Mouse (Mus musculus): ENCODE measurements around the gene Hc. TPM values are rescaled to one million over a fixed set of nuclear protein-coding genes. Genes with fewer than 3 reads are reported as not detected.

Gene Hc
- polyA plus RNA-seq, 1 experiment: not detected

- Histone ChIP-seq H3K4me3 (ENCODE audit: insufficient read depth, low read length) (no peak overlapping the region), H3K27ac (ENCODE audit: insufficient read depth, low read length) (no peak overlapping the region), H3K4me1 (ENCODE audit: control insufficient read depth, insufficient read depth, low read length) (no peaks in the 10 kb centered on the region)
- TF ChIP-seq POLR2A (IDR thresholded peaks at IDR 0.05; ENCODE audit: low read depth, low read length): no peak
- TF ChIP-seq CTCF (IDR thresholded peaks at IDR 0.05; ENCODE audit: borderline replicate concordance, insufficient read depth, low read length): no peak
Measured at GRCm38 (mm10) chr2:34948622-34949021, 112.6 kb downstream of the Hc start.

GRCm38 (mm10) chr2:34946046-34946445, 115.2 kb downstream of the Hc start:
- H3K27ac ChIP-seq (ENCODE audit: insufficient read depth, low read length): no peak overlapping the region
- H3K4me1 ChIP-seq (ENCODE audit: control insufficient read depth, insufficient read depth, low read length): no peaks in the 10 kb centered on the region
- TF ChIP-seq POLR2A (IDR thresholded peaks at IDR 0.05; ENCODE audit: low read depth, low read length): no peak
- no peak for TF ChIP-seq CTCF (IDR thresholded peaks at IDR 0.05; ENCODE audit: borderline replicate concordance, insufficient read depth, low read length)
- H3K4me3 ChIP-seq (ENCODE audit: insufficient read depth, low read length): no peak overlapping the region

DNA sequence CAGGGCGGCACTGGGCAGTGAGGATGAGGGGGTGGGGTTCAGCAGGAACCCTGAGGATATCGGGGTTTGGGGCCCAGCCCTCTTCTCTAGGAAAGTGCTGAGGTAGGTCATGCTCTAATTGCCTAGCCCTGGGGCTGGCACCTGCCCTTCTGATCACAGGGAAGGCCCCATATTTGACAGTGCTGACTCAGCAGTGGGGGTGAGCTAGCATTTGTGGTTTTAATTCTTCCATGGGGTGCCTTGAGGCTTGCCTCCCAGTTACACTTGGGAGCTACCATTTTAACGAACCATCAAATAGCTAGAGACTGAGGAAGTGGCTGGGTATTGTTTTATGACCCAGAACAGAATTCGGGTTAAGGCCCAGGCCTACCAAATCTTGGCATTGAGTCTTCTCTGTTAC, 115.7 kb downstream of the Hc start:
- TF ChIP-seq CTCF (IDR thresholded peaks at IDR 0.05; ENCODE audit: borderline replicate concordance, insufficient read depth, low read length) (no peak), POLR2A (IDR thresholded peaks at IDR 0.05; ENCODE audit: low read depth, low read length) (no peak)
- Histone ChIP-seq H3K27ac (ENCODE audit: insufficient read depth, low read length) (no peak overlapping the region), H3K4me3 (ENCODE audit: insufficient read depth, low read length) (no peak overlapping the region), H3K4me1 (ENCODE audit: control insufficient read depth, insufficient read depth, low read length) (no peaks in the 10 kb centered on the region)

- TF ChIP-seq CTCF (IDR thresholded peaks at IDR 0.05; ENCODE audit: borderline replicate concordance, insufficient read depth, low read length) (no peak), POLR2A (IDR thresholded peaks at IDR 0.05; ENCODE audit: low read depth, low read length) (no peak)
- no peaks in the 10 kb centered on the region for H3K4me1 ChIP-seq (ENCODE audit: control insufficient read depth, insufficient read depth, low read length)
- H3K27ac ChIP-seq (ENCODE audit: insufficient read depth, low read length): no peak overlapping the region
- H3K4me3 ChIP-seq (ENCODE audit: insufficient read depth, low read length): no peak overlapping the region
Measured at GRCm38 (mm10) chr2:34944761-34945160, 116.5 kb downstream of the Hc start.

DNA sequence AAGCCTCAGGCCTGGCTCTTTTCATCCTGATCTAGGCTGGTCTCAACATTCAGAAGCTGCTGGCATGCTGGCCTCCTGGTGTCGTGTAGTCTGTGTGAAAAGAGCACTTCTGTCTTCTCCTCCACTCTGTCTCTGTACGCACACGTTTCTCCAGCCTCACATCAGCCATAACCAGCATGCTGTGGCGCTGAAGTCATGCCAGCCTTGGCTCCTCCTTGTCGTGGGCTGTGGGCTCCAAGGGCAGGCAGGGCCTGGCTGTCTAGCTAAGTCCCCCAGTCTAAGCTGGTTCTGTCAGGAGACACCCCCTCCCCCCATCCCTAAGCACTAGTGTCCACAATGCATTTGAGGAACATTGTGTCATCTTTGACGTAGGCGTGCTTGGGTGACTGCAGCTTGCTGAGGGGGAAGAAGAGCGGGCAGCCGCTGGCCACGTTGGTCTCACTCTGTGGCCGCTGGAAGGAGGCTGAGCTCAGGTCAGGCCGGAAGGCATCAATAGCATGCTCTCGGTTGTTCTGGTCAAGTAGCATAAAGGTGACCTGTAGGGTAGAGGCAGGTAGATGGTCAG, 117.6 kb downstream of the Hc start:
- H3K4me3 ChIP-seq (ENCODE audit: insufficient read depth, low read length): no peak overlapping the region
- TF ChIP-seq CTCF (IDR thresholded peaks at IDR 0.05; ENCODE audit: borderline replicate concordance, insufficient read depth, low read length) (no peak), POLR2A (IDR thresholded peaks at IDR 0.05; ENCODE audit: low read depth, low read length) (no peak)
- no peak overlapping the region for H3K27ac ChIP-seq (ENCODE audit: insufficient read depth, low read length)
- H3K4me1 ChIP-seq (ENCODE audit: control insufficient read depth, insufficient read depth, low read length): no peaks in the 10 kb centered on the region

GRCm38 (mm10) chr2:34941061-34941675, 120.1 kb downstream of the Hc start:
- Histone ChIP-seq H3K4me3 (ENCODE audit: insufficient read depth, low read length) (no peak overlapping the region), H3K27ac (ENCODE audit: insufficient read depth, low read length) (no peak overlapping the region), H3K4me1 (ENCODE audit: control insufficient read depth, insufficient read depth, low read length) (no peaks in the 10 kb centered on the region)
- no peak for TF ChIP-seq CTCF (IDR thresholded peaks at IDR 0.05; ENCODE audit: borderline replicate concordance, insufficient read depth, low read length)
- TF ChIP-seq POLR2A (IDR thresholded peaks at IDR 0.05; ENCODE audit: low read depth, low read length): no peak

DNA sequence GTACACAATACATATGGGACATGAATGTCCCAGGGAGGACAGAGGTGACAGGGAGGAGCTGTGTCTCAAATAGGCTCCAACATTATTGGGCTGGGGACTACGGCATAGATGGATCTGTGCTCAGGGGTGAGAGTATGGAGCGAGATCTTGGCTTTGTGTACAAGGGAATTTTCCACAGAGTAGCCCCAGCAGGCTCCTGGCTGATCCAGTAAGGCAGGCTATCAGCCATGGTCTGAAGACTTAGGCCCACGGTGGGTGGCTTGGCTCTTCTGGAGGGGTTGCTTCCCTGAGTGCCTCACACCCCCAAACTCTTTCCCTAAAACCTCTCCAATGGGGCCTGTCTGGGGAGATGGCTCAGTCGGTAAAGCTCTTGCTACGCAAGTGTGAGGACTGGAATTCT, 121.0 kb downstream of the Hc start:
- Histone ChIP-seq H3K27ac (ENCODE audit: insufficient read depth, low read length) (no peak overlapping the region), H3K4me3 (ENCODE audit: insufficient read depth, low read length) (no peak overlapping the region), H3K4me1 (ENCODE audit: control insufficient read depth, insufficient read depth, low read length) (no peaks in the 10 kb centered on the region)
- TF ChIP-seq POLR2A (IDR thresholded peaks at IDR 0.05; ENCODE audit: low read depth, low read length): no peak
- no peak for TF ChIP-seq CTCF (IDR thresholded peaks at IDR 0.05; ENCODE audit: borderline replicate concordance, insufficient read depth, low read length)

DNA sequence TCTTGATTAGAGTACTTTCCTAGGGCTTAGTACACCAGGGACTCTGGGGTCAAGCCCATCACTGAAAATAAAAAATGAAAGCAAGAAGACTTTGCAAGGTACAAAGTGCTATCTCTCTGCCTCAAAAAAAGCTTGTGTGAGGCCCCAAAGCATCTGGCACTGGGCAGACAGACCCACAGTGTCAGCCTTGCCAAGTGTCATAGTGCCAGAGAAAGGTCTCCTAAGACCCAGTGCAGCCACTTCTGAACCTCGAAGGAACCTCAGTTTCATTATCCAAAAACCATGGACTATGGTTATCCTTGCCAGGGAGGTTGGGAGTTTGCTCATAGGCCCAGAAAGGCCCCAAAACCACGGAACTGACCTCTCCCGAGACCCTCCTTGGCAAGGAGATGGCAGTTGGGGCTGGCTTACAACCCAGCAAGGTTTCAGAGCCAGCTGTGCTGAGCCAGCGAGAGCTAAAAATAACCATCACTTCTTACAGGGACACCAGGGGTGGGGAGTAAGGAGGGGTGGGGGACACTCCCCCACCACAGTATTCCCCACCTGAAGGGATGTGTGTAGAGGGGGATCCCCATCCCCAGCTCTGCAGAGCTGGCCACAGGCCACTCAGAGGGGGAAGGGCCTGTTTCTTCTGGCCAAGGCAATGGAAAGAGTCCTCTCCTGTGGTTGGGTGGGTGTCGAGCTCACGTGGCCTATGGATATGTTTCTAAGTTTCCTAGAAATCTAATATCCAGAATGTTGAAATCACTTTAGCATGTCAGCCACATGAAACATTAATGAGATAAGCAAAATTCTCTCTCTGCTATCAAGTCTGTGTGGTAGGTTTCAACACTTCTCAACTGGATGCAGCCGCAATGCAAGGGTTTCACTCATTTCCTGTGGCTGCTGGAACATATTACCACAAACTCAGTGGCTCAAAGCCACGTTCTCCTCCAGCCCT, 122.7 kb downstream of the Hc start:
- Histone ChIP-seq H3K27ac (ENCODE audit: insufficient read depth, low read length) (no peak overlapping the region), H3K4me3 (ENCODE audit: insufficient read depth, low read length) (no peak overlapping the region), H3K4me1 (ENCODE audit: control insufficient read depth, insufficient read depth, low read length) (no peaks in the 10 kb centered on the region)
- no peak for TF ChIP-seq POLR2A (IDR thresholded peaks at IDR 0.05; ENCODE audit: low read depth, low read length)
- no peak for TF ChIP-seq CTCF (IDR thresholded peaks at IDR 0.05; ENCODE audit: borderline replicate concordance, insufficient read depth, low read length)

- no peaks in the 10 kb centered on the region for H3K4me1 ChIP-seq (ENCODE audit: control insufficient read depth, insufficient read depth, low read length)
- H3K4me3 ChIP-seq (ENCODE audit: insufficient read depth, low read length): no peak overlapping the region
- H3K27ac ChIP-seq (ENCODE audit: insufficient read depth, low read length): no peak overlapping the region
- TF ChIP-seq CTCF (IDR thresholded peaks at IDR 0.05; ENCODE audit: borderline replicate concordance, insufficient read depth, low read length): no peak
- TF ChIP-seq POLR2A (IDR thresholded peaks at IDR 0.05; ENCODE audit: low read depth, low read length): no peak
Measured at GRCm38 (mm10) chr2:34937460-34937859, 123.8 kb downstream of the Hc start.

Other genes starting within 250 kb of the Hc start
- 65.6 and 73.5 TPM in 2 replicates for gene Fbxw2, start 235.1 kb downstream of the Hc start, polyA plus RNA-seq (2011; ENCODE audit: insufficient read length, low read depth, missing spikeins)
- gene Gm34653, start 228.4 kb downstream of the Hc start, polyA plus RNA-seq (2011; ENCODE audit: insufficient read length, low read depth, missing spikeins): not detected in 2 replicates
- gene Cutal, start 187.0 kb downstream of the Hc start, polyA plus RNA-seq (2011; ENCODE audit: insufficient read length, low read depth, missing spikeins): 0.32 TPM in 1 of 2 replicates, not detected in the other
- 65.7 and 67.6 TPM in 2 replicates for gene Psmd5, start 186.5 kb downstream of the Hc start, polyA plus RNA-seq (2011; ENCODE audit: insufficient read length, low read depth, missing spikeins)
- 5.9 and 7.6 TPM in 2 replicates for gene Phf19, start 147.4 kb downstream of the Hc start, polyA plus RNA-seq (2011; ENCODE audit: insufficient read length, low read depth, missing spikeins)
- gene Traf1, start 99.7 kb downstream of the Hc start, polyA plus RNA-seq (2011; ENCODE audit: insufficient read length, low read depth, missing spikeins): 2.0 and 2.3 TPM in 2 replicates
- gene AI182371, start 40.1 kb upstream of the Hc start, polyA plus RNA-seq (2011; ENCODE audit: insufficient read length, low read depth, missing spikeins): 1.8 TPM in 1 of 2 replicates, not detected in the other
- gene Cntrl, start 48.1 kb upstream of the Hc start, polyA plus RNA-seq (2011; ENCODE audit: insufficient read length, low read depth, missing spikeins): 14.3 and 24.4 TPM in 2 replicates
- 151 and 159 TPM in 2 replicates for gene Rab14, start 139.7 kb upstream of the Hc start, polyA plus RNA-seq (2011; ENCODE audit: insufficient read length, low read depth, missing spikeins)
- 451 and 719 TPM in 2 replicates for gene Gsn, start 194.9 kb upstream of the Hc start, polyA plus RNA-seq (2011; ENCODE audit: insufficient read length, low read depth, missing spikeins)

All from embryonic fibroblast, embryonic 13.5 days (primary cell).